Mouse (Mus musculus) megakaryocyte, embryonic 14.5 days (primary cell): ENCODE measurements around the gene Rc3h1. TPM values are rescaled to one million over a fixed set of nuclear protein-coding genes. Genes with fewer than 3 reads are reported as not detected.
"Not testable (repeated sequence)": the region's sequence is repeated elsewhere in the genome, so short reads cannot be mapped to it uniquely, and the experiment has no call there.

ENCODE experiments used
- H3K27me3 ChIP-seq: replicated peaks from 2 replicates; pipeline ENCODE3; 2012; ENCODE audit warnings: inconsistent platforms
- H3K36me3 ChIP-seq: replicated peaks from 2 replicates; pipeline ENCODE3; 2012; ENCODE audit warnings: low read length, inconsistent platforms, mixed read lengths
- H3K4me1 ChIP-seq: 2 replicates; pipeline ENCODE4 v1.6.1; 2012; ENCODE audit warnings: inconsistent platforms
- H3K4me3 ChIP-seq: replicated peaks from 2 replicates; pipeline ENCODE3; 2012; ENCODE audit warnings: moderate library complexity, mild to moderate bottlenecking, inconsistent platforms
- H3K9me3 ChIP-seq: 2 replicates; pipeline ENCODE4 v1.6.1; 2012; ENCODE audit warnings: inconsistent platforms
- FLI1 ChIP-seq: IDR thresholded peaks from 2 replicates; pipeline ENCODE4 v1.6.1; 2012; ENCODE audit warnings: low read length, inconsistent platforms, mixed read lengths
- GATA1 ChIP-seq: IDR thresholded peaks from 3 replicates; pipeline ENCODE4 v1.6.1; 2012; ENCODE audit warnings: mixed read lengths, low read length, inconsistent platforms, borderline replicate concordance
- polyA plus RNA-seq: library from polyadenylated mRNA; stranded (reverse); fragments of >175 nt; gene quantifications from 2 replicates; pipeline ENCODE4 v1.2.3, GENCODE M21; 2012; ENCODE audit warnings: low replicate concordance; ENCODE audit not compliant: insufficient read depth

The Rc3h1 gene
- polyA plus RNA-seq, result 0.37 TPM in 1 of 2 replicates, not detected in the other

DNA sequence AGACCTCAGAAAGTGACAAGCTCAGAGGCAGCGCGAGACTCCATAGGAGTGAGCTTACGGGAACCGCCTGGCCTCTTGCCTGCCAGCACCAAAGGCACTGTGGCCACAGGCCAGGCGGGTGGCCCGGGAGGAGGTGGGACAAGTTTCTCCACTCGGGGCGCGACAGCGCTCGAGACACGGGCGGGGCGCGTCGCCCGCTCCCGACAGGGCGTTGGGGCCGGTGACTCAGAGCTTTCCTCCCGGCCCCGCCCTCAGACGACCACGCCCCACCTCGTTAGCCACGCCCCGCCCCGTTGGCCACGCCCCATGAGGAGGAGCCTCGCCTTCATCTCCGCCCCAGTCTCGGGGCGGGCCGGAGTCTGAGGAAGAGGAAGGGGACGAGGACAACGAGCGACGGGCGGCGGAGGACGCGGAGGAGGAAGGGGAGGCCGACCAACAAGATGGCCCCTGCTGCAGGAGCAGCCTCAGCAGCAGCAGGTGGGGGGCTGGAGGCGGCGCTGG is at the start of gene Rc3h1:
Gene Rc3h1, plus strand, starts transcription at position 362 of the 501 bp plus-strand sequence.
- TF ChIP-seq FLI1, result no peak
- Histone ChIP-seq H3K4me3 (peak within 1 kb of the TSS; percentile 100), H3K4me1 (peaks cover 26% of the 10 kb centered on the region), H3K9me3 (no peaks in the 10 kb centered on the region), H3K27me3 (peaks cover 7% of the 10 kb centered on the region), H3K36me3 (no peaks in the 10 kb centered on the region)

DNA sequence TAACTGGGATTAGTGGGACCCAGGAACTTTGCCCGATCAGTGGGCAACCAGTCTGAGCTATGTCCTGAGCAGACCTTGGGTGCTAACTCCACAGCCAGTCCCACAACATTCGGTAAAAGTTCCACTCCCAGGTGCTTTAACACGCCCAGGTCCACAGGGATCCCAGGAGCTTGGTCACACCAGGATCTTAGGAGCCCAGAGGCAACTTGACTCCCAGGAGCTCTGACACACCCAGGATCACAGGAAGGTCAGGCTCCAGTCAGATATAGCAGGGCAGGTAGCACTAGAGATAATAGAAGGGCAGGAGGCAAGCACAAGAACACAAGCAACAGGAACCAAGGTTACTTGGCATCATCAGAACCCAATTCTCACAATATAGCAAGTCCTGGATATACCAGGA is 48.1 kb upstream of the Rc3h1 start:
- Histone ChIP-seq H3K36me3 (no peaks in the 10 kb centered on the region), H3K27me3 (peaks cover 3% of the 10 kb centered on the region), H3K4me1 (0 out of 2 replicates have a peak, but pooled peaks cover 4% of the 10 kb centered on the region), H3K9me3 (no peaks in the 10 kb centered on the region), H3K4me3 (no peak overlapping the region)
- TF ChIP-seq FLI1, result no peak
- no peak for TF ChIP-seq GATA1

DNA sequence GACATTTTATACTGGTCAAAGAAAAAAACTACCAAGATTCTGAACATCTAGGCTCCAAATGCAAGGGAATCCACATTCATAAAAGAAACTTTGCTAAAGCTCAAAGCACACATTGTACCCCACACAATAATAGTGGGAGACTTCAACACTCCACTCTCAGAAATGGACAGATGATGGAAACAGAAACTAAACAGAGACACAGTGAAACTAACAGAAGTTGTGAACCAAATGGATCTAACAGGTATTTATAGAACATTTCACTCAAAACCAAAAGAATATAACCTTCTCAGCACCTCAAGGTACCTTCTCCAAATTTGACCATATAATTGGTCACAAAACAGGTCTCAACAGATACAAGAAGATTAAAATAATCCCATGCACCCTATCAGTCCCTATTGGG is 46.3 kb upstream of the Rc3h1 start:
- H3K27me3 ChIP-seq, H3K9me3 ChIP-seq, H3K4me1 ChIP-seq, H3K36me3 ChIP-seq, H3K4me3 ChIP-seq: not testable (repeated sequence)

DNA sequence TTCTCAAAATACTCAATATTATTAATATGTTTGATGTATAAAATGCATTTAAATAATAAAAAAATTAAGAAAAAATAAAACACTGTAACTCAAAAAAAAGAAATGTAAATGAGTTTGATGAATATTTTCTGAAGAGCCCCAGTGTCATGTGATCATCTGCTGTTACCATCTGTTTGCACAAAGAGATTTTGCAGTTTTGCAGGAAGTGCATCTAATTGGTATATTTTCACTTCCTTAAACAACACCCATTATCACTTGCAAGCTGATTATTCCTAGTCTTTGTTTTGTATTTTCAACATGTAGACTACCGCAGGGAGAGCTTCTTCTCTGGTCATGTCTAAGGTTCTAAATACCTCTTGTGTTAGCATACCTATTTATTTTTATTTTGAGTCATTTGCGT is 45.1 kb upstream of the Rc3h1 start:
- TF ChIP-seq FLI1 (no peak), GATA1 (no peak)
- peaks cover under 1% of the 10 kb centered on the region for H3K27me3 ChIP-seq
- no peak overlapping the region for H3K4me3 ChIP-seq
- no peaks in the 10 kb centered on the region for H3K36me3 ChIP-seq
- 0 out of 2 replicates have a peak, but pooled peaks cover 4% of the 10 kb centered on the region for H3K4me1 ChIP-seq
- no peaks in the 10 kb centered on the region for H3K9me3 ChIP-seq

DNA sequence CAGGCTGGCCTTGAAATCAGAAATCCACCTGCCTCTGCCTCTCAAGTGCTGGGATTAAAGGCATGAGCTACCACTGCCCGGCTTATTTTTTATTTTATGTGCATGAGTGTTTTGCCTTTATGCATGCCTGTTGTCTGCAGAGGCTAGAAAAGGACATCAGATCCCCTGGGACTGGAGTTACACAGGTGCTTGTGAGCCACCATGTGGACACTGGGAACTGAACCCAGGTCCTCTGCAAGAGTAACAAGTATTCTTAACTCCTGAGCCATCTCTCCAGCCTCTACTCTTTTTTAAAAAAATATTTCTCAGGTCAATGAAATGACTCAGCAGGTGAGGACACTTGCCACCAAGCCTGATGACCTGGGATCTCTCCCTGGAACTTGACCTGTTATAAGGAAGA is 44.6 kb upstream of the Rc3h1 start:
- no peak overlapping the region for H3K4me3 ChIP-seq
- no peaks in the 10 kb centered on the region for H3K27me3 ChIP-seq
- no peaks in the 10 kb centered on the region for H3K36me3 ChIP-seq
- TF ChIP-seq GATA1, result no peak
- no peak for TF ChIP-seq FLI1
- H3K9me3 ChIP-seq, result no peaks in the 10 kb centered on the region
- H3K4me1 ChIP-seq, result 0 out of 2 replicates have a peak, but pooled peaks cover 4% of the 10 kb centered on the region

DNA sequence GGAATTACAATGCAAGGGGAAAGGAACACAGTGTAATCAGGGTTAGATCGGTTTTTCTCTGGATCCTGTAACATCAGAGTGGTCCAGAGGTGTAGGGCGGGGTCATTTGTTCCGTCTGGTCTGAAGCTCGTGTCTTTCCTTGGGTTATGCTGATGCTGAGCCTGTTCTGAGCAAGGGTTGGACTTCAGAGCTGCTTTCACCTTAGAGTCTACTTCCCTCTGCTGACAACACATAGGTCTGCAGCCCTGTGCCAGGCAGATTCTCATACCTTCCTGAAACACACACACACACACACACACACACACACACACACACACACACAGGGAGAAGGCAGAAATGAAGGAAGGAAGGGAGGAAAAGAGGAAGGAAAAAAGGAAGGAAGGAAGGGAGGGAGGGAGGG is 43.2 kb upstream of the Rc3h1 start:
- Histone ChIP-seq H3K4me1 (0 out of 2 replicates have a peak, but pooled peaks cover 4% of the 10 kb centered on the region), H3K4me3 (no peak overlapping the region), H3K36me3 (no peaks in the 10 kb centered on the region), H3K9me3 (no peaks in the 10 kb centered on the region), H3K27me3 (no peaks in the 10 kb centered on the region)
- TF ChIP-seq FLI1 (no peak), GATA1 (no peak)

DNA sequence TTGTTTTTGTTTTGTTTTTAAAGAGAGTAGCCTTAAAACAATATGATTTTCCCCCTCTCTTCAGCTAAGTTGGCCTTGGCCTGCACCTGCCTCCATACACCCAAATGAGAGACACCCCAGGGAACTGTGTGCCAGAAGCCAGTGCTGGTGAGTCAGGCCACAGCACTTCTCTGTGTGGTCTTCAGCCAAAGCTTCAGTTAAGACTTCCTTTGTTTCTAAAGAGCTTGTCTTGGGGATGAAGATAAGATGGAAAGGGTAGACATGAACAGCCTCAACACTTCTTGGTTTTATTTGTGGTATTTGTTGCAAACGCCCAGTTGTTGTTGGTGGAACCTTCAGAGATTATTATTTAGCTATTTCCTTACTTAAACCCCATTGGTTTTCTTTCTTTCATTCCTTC is 31.5 kb upstream of the Rc3h1 start:
- H3K4me1 ChIP-seq, result peaks cover 8% of the 10 kb centered on the region; the same call in 1 of the 2 replicates
- H3K9me3 ChIP-seq, result no peaks in the 10 kb centered on the region
- no peaks in the 10 kb centered on the region for H3K36me3 ChIP-seq
- H3K4me3 ChIP-seq, result no peak overlapping the region
- no peak for TF ChIP-seq GATA1
- TF ChIP-seq FLI1, result no peak
- no peaks in the 10 kb centered on the region for H3K27me3 ChIP-seq

DNA sequence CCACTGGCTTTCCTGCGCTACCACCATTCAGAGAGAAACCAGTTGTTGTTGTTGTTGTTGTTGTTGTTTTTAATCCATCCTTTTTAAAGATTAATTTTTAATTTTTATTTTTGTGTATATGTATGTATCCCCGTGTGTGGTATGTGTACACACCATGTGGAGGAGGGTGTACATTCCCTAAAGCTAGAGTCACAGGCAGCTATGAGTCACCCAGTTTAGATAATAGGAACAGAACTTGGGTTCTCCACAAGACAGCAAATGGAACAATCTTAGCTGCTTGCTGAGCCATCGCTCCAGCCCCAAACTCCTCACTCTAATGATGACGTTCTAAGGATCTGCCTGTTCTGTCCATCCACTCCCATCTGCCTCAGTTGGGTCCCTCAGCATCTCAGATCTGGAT is 29.2 kb upstream of the Rc3h1 start:
- Histone ChIP-seq H3K4me1 (peaks cover 8% of the 10 kb centered on the region; the same call in 1 of the 2 replicates), H3K9me3 (no peaks in the 10 kb centered on the region)
- no peak for TF ChIP-seq FLI1
- no peak for TF ChIP-seq GATA1

DNA sequence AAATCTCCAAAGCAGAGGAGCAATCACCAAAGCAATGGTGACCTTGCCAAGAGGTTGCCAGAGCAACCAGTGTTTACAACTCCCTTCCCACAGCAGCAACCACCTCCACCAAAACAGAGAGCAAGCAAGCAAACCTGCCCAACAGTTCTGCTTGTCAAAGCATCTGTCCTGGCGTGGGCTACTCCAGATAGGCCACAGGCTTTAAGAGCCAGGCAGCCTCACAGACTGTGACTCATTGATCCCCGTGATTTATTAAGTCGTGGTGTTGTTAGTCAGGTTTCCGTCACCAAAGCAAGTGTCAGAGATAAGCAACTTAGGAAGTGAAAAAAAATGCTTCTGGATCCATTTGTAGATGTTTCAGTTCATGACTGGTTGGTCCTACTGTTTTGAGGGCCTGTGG is 27.7 kb upstream of the Rc3h1 start:
- Histone ChIP-seq H3K36me3 (no peaks in the 10 kb centered on the region), H3K27me3 (no peaks in the 10 kb centered on the region), H3K4me1 (peaks cover 8% of the 10 kb centered on the region; the same call in 1 of the 2 replicates), H3K4me3 (no peak overlapping the region), H3K9me3 (no peaks in the 10 kb centered on the region)
- TF ChIP-seq GATA1 (no peak), FLI1 (no peak)

More for the DNA sequence above, 29.2 kb upstream of the Rc3h1 start:
- no peak overlapping the region for H3K4me3 ChIP-seq
- no peaks in the 10 kb centered on the region for H3K27me3 ChIP-seq
- no peaks in the 10 kb centered on the region for H3K36me3 ChIP-seq

DNA sequence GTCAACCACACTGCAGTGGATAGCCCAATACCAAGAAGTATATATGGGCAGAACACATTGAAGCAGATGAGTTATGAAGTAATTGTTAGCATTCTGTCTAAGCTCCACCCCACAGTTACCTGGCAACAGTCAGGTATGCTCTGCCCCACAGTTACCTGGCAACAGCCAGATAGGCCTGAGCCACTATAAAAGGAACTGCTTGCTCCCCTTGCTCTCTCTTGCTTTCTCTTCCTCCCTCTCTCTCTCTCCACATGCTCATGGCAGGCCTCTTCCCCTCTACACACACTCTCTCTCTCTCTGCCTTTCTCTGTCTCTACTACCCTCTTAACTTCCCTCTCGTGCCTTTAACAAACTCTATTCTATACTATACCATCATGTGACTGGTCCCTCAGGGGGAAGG is 24.8 kb upstream of the Rc3h1 start:
- not testable (repeated sequence) for H3K4me1 ChIP-seq, H3K4me3 ChIP-seq, H3K9me3 ChIP-seq, H3K36me3 ChIP-seq, H3K27me3 ChIP-seq

DNA sequence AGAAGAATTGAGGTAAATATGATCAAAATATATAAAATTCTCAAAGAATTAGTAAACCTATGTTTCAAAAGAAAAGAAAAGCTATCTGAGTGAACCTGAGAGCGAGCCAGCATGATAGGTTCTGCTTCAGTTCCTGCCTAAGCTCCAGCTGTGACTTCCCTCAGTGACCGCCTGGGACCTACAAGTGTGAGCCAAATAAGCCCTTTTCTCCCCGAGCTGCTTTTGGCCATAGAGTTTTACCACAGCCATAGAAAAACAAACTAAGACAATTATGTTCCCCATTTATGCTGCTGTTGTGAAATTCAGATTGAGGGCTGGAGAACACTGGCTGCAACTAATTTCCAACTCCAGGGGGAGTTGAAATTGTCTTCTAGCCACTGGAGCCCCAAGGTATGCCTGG is 24.2 kb upstream of the Rc3h1 start:
- H3K27me3 ChIP-seq, result no peaks in the 10 kb centered on the region
- 0 out of 2 replicates have a peak, but pooled peaks cover 3% of the 10 kb centered on the region for H3K4me1 ChIP-seq
- no peaks in the 10 kb centered on the region for H3K9me3 ChIP-seq
- no peak overlapping the region for H3K4me3 ChIP-seq
- TF ChIP-seq FLI1 (no peak), GATA1 (no peak)
- H3K36me3 ChIP-seq, result no peaks in the 10 kb centered on the region
